Mouse (Mus musculus): ENCODE data around the gene Usp10.

Usp10 gene

DNA sequence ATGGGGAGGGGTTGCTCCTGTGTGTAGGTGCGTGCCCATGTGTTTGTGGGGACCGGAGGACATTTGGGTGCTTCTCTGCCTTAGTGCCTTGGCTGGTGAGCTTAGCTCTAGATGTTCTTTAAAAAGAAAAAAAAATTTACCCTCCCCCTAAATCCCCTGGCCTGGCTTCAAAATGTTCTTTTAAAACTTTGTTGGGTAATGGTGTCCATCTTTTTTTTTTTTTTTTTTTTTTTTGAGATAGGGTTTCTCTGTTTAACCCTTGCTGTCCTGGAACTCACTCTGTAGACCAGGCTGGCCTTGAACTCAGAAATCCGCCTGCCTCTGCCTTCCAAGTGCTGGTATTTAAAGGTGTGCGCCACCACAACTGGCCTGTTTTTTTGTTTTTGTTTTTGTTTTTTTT lies 5.1 kb downstream of the Usp10 start:
- no peak for DNase-seq (ENCODE audit: low read depth, low spot score)

DNA sequence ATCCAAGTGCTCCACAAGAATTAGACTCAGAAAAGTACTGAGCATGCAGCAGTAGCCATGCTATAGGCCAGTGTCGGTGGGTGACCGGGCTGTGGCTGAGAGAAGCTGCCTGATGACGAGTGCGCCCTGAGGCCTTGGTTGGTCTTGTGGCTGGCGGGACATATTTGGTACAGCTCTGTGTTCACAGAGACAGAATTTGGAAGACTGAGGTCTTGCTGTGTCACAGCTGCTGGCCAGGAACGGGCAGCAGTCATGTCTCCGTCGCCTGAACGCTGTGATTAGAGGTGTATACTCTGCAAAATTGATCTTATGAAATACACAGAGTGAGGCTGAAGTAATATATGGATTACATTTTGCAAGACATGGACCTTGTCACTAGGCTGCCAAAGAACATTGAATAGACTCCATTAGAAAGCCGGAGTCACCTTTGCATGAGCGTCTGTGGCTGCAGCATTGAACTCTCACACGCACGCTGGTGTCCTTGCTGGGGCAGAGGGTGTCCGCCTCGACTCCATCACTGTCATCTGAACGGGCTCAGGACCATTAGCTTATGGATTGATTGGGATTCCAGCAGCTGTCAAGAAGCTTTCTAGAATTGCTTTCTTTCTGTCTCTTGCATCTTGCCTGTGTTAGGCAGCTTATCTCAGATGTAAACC lies 6.2 kb downstream of the Usp10 start:
- no peak for DNase-seq (ENCODE audit: low read depth, low spot score)

DNA sequence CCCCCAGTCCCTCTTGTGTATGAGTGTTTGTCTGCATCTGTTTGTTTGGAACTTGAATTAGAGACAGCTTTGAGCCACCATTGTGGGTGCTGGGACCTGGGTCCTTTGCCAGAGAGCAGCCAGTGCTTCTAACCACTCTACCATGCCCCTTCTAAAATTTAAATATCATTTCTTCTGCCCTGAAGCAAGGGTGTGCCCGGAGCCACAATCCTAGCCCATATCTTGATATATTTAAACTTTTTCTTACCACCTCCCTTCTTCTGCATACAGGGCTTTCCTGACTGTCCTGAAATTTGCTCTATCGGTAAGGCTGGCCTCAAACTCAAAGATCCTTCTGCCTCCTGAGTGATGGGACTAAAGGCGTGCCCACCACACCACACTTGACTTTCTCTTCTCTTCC lies 7.3 kb downstream of the Usp10 start:
- DNase-seq (ENCODE audit: low read depth, low spot score) = no peak

DNA sequence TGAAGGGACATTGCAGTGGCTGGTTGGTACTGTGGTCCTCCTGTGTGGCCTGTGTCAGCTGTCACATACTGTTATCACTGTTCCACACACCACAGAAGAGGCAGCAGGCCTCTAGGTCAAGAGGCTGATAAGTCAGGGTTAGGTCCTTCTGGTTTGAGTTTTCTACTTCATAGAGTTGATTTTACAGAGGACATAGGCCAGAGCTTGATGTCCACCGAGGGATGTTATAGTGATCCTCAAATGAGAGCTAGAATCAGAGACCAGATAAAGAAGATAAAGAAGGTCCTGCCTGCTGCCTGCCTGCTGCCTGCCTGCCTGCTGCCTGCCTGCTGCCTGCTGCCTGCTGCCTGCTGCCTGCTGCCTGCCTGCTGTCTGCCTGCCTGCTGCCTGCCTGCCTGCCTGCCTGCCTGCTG lies 8.0 kb downstream of the Usp10 start:
- no peak for DNase-seq (ENCODE audit: low read depth, low spot score)

DNA sequence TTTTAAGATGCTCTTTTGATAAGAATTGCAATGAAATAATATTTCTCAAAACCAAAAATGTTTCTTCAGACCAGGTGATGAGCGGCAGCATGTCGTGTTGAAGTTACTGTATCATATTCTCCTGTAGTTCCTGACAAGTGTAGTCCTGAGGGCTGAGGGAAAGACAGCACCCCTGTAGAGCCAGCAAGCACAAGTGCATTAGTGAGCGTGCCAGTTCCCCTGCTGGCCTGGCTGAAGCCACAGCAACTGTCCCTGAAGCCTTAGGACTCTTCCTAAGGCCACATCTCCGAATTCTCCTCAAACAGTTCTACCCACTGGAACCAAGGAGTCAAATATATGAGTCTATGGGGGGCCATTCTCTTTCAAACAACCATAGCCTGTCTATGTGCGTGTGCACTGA lies 13.1 kb downstream of the Usp10 start:
- DNase-seq (ENCODE audit: low read depth, low spot score) = no peak

DNA sequence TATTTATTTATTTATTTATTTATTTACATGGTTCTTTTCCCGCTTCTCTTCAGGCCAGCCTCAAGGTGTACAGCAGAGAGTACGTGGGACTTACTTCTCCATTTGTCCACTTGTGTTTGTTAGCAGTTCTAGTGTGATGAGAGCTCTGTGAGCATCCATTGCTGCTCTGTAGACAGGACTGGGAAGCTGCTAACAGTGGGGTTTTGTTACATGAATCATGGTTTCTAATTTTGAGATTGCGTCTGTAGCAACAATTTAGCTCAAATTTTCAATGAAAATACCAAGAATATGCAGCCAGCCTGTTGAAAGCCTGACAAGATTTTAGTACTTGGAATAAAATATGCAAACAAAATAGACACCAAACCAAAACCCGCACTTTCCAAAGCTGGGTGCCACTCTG lies 15.3 kb downstream of the Usp10 start:
- DNase-seq (ENCODE audit: low read depth, low spot score) = no peak

DNA sequence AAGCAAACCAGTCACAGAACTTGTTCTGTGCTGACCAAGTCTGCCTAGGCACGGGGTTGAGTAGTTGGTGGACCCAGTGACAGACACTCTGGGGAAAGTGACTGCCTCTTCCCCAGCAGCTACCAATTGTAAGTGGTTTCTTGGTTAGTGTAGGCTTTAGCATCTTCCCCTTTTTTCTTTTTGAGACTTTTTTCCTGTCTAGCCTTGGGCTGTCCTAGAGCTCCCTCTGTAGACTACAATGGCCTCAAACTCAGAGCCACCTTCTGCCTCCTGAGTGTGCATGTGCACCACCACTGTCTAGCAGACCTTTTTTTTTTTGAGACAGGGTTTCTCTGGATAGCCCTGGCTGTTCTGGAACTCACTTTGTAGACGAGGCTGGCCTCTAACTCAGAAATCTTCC lies 16.3 kb downstream of the Usp10 start:
- DNase-seq (ENCODE audit: low read depth, low spot score) = no peak

DNA sequence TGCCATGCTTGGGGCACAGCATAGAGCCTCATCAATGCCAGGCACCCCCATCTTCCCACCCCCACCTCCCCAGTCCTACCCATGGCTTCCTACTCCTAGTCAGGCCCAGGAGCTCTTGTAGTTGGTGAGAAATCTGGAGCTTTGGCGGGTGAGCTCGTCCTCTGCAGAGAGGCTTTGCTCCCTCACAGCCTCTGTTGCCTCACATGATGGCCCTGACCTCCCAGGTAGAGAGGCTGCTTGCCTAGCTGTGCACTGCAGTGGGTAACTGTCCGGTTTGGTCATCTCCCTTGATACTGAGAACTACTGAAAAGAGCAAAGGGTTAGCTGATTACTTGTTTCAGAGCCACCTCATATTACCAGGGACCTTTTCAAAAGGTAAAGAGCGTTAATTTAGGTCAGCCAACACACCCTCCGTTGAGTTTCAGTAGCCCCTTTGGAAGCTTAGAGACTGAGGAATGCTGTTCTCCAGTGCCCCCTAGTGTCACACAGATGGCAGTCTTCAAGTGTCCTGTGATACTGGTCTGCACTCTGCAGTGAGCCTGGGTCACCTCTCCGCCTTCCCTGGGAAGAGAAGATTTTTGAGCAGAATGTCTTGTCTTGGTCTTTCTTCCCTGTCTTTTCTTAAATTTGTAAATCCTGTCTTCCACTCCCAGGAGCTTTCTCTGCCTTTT lies 17.4 kb downstream of the Usp10 start:
- peak; percentile 35 for DNase-seq (ENCODE audit: low read depth, low spot score)

DNA sequence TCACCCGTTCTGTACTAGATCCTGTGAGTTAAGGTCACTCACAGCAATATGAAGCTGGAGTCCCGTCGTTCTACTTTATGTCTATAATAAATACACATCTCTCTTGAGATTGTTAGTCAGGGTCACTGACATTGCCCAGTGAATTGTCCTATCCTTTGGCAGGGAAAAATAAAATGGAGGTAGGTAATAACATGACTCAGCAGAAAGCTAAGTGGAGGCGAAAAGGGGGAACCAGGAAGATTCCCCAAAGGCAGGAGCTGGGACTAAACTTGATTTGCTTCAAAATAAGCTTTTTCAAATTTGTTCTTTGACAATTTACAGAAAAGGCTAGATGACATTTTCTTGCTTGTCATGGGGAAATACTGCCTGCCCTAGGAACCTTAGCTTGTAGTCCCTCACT lies 21.2 kb downstream of the Usp10 start:
- DNase-seq (ENCODE audit: low read depth, low spot score) = no peak

DNA sequence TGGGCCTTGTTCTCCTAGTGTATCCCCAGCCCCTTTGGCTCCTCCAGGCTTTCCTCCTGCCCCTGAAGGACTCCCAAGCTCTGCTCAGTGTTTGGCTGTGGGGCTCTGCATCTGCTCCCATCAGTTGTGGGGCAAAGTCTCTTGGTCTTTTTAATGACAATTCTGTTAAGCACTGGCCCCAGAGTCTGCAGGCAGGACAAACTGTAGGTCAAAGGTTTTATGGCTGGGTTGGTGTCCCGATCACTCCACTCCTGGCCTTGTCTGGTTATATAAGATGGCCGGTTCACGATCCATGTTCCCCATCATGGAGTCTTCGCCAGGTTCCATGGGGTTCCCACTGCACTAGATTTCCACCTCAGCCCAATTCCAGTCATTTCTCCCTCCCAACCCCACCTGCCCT lies 23.5 kb downstream of the Usp10 start:
- DNase-seq (ENCODE audit: low read depth, low spot score) = no peak

DNA sequence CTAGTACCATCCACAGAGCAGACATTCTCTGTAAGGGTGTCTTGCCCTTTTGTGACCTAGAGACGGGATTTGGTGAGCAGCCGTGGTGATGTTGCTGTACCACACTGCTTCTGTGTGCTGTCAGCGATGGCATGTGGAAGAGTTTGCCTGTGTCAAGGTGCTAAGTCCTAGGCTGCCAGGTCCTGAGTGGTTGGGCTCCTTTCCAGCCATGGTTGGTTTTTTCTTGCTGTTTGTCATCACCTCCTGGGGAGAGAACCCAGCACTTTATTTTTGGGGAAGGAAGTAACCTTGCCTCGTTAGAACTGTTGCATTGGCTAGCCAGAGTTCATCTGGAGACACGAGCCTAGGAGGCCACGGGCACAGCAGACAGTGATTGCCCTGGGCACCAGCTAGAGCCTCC lies 25.4 kb downstream of the Usp10 start:
- DNase-seq (ENCODE audit: low read depth, low spot score) = no peak

DNA sequence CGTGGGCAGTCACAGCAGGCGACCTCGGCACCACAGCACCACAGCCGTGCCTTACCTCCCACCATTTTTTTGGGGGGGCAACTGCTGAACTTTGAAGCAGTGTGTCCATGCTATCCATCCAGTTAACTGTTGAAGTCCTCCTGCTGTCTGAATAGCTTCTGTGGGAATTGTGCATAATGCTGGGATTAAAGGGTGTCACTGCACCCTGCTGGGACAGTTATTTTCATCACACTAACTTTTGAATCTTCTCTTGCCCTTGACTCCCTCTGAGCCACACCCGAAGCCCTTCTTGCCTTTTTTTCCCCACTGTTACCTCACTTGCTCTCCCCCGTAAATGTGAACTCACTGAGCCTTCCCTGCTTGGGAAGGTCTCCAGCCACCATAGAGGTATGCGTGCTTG lies 28.3 kb downstream of the Usp10 start:
- no peak for DNase-seq (ENCODE audit: low read depth, low spot score)

DNA sequence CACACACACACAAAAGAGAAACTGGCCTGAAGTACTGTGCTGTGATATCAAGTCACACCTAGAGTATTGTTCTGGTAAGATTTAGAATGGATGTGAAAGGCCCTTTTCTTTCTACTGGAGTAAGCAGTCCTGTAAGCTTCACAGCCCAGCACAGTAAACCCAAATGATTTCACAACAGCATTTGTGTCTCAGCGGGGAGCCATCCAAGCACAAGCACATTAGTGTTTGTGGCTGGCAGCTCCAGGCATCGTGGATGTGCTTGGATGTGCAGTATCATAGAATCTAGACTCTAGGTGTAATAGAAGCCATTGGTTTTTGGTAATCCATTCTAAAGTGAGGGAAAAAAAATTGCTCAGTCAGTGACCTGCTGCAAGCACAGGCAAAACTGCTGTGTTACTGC lies 29.2 kb downstream of the Usp10 start:
- DNase-seq (ENCODE audit: low read depth, low spot score) = no peak

DNA sequence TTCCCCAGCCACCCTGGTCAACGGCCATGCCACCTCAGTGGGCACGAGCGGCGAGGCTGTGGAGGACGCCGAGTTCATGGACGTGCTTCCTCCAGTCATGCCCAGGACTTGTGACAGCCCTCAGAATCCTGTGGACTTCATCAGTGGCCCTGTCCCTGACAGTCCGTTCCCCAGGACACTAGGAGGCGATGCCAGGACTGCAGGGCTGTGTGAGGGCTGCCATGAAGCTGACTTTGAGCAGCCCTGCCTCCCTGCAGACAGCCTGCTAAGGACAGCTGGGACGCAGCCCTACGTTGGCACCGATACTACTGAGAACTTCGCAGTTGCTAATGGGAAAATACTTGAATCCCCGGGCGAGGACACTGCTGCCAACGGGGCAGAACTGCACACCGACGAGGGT lies 31.3 kb downstream of the Usp10 start:
- DNase-seq (ENCODE audit: low read depth, low spot score) = no peak

DNA sequence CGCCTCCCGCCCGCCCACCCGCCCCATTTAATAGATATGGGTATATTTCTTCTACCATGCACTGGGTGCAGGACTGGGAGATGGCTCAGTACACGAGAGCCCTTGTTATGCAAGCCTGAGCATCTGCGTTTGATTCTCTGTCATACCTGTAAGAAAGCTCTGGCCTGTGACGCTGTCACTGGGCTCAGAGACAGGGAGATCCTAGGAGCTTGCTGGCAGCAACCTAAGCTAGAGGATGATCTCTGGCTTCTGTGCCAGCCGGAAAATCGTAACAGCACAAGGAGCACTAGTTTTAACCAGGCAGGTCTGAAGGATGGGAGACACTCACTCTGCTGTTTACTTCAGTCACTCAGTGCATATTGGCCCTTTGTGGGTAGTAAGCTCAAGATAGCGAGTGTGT lies 33.5 kb downstream of the Usp10 start:
- no peak for DNase-seq (ENCODE audit: low read depth, low spot score)

DNA sequence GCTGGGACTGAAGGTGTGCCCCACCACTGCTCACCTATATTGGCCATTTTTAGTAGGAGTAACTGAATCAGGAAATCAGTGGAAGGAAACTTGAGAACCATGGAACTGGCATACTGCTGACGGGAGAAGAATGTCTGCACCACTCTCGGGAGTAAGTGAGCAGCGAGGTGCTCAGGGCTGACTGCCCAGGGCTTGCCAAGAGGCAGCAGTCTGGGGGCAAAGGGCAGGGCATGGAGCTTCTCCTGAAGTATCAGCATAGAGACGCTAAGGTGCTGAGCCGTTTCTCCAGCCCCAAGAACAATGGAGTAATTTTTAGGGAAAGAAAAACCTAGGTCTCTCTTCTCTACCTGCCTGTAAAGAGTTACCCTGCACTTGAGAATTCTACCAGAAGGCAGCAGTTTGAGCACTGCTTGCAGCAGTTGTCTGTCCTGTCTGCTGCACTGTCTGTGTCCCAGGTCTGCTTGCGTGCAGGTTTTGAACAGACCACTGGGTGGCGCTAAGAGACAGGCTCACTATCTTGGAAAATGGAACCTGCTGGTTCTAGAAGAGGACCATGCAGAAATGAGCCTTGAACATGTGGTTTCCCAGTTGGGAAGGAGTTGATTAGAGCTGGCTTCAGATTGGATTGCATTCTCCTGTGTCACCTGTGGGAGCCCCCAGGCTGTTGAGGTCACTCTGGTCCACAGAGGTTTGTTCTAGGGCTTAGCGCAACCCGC lies 34.1 kb downstream of the Usp10 start:
- peak; percentile 61 for DNase-seq (ENCODE audit: low read depth, low spot score)

DNA sequence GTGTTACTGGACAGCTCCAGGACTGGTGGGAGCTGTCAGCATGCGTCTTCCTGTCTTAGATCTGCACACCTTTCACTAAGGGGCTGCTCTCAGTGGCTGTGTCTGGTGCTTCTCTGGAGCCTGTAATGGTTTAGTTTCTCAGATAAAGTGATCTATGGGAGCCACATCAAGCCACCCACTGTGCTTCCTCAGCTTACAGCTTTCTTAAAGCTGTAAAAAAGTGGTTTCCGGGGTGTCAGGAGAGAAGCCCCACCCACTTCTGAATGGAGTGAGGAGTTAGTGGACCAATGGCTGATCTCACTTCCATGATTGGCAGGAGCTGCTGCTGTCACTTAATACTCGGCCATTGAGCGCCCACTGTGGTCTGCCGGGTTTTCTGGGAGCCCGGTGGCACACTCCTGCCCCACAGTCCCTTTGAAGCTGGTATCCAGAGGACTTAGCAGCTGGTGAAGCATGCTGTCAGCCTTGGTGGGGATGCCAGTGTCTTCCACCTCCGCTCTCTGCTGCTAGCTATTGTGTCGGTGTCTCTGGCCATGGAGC lies 36.2 kb downstream of the Usp10 start:
- no peak for DNase-seq (ENCODE audit: low read depth, low spot score)

DNA sequence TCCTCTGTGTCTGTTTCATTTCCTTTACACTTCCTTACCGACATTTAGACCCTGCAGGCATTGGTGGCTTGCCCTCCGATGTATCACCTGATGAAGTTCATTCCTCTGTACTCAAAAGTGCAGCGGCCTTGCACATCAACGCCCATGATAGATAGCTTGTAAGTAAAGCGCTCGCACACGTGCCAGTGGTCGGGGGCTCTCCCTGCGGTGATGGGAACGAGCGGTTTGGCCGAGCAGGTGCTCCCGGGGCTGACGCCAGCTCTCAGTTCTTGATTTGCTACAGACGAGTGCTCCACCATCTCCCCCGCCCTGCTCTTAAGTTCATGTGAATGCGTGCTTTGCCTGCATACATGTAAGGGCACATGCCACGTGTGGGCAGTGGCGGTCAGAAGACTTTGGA lies 37.5 kb downstream of the Usp10 start:
- no peak for DNase-seq (ENCODE audit: low read depth, low spot score)

DNA sequence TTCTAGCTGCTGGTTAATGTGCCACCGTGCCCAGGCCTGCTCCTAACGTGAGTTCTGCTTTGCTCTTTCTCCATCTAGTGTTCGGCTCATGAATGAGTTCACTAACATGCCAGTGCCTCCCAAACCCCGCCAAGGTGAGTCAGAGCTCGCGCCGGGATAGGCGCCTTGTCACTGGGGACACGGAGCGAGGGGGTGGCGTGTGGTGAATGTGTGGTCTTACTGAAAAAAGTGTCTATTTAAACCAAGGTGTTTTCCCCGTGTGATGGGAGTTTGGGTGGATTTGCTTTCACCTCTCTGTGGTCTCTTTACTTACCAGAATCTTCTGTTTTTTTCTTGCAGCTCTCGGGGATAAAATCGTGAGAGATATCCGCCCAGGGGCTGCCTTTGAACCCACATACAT lies 38.2 kb downstream of the Usp10 start:
- DNase-seq (ENCODE audit: low read depth, low spot score) = no peak

DNA sequence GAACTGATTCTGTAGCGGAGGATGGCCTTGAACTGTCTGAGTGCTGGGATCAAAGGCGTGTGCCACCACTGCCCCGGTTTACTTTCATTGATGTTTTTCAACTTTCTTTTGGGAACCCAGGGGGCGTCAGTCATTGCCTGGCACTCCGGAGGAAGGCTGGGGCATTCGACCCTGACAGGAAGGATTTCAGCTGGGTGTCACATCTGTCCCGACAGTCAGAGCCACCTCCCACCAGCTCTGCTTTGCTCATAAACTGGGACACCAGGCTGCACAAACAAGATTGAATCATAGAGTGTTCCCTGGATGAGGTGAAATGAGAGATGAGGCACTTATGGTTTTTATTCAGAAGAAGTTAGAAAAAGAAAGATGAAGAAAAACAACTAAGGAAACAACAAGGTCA lies 42.1 kb downstream of the Usp10 start:
- DNase-seq (ENCODE audit: low read depth, low spot score) = no peak

DNA sequence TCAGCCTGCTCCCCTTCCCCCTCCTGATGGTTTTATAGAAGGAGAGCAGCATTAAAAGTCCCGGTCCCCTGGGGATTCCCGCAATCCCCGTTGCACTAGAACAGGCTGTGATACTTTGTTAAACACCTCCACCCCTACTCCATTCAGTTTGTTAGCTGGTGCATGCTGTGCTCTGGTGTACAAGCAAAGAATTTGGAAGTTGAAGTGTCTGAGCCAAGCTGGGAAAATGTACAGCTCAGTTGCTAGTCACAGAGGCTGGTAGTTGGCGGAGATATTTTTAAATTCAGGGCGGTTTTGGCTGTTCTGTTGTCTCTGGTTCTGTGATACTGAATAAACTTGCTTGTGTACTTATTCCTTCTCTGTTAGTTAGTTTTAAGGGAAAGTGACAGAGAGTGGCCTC lies 42.6 kb downstream of the Usp10 start:
- no peak for DNase-seq (ENCODE audit: low read depth, low spot score)

DNA sequence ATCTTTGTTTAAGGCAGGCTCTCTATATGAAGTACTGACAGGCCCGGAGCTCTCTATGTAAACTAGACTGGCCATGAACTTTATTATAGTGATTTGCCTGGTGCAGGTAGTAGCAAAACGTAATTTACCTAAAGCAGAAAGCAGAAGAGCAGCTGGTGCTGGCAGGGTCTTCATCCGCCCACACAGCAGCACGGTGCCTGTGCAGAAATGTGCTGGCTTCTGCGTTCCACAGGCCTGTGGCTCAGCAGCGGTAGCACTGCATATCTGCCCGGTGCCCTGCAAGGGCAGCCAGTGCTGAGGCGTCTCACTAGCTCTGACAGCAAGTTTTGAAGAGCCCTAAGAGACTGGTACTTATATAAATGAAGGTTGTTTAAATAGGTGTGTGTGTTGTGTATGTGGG lies 45.2 kb downstream of the Usp10 start:
- no peak for DNase-seq (ENCODE audit: low read depth, low spot score)

DNA sequence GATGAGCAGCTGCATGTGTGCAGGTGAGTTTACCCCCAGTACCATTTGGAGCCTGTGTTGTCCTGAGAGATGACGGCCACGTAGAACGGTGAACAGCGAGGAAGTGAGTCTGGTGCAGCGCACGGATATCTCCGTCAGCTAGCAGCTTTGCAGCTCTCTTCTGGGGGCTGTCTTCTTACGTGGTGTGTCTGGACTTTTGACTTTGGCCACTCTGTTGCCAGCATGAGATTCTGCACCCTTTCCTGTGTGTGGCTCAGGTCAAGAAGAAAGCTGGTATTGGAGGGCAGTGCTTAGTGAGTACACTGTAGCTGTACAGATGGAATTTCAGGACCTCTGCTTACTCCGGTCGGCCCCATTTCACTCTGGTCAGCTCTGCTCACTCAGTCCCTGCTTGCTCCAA lies 47.9 kb downstream of the Usp10 start:
- DNase-seq (ENCODE audit: low read depth, low spot score) = no peak
